Mouse (Mus musculus) C2C12 (cell line): ENCODE measurements around the gene Odc1.
A peak's percentile ranks its signal among the peaks of the same experiment; 100 is the strongest.

Experiments
- CEBPB ChIP-seq: IDR thresholded peaks from one replicate; pipeline ENCODE4 v1.6.1; 2011; ENCODE audit warnings: low read depth, mild to moderate bottlenecking, control low read depth, moderate library complexity
- CTCF ChIP-seq: IDR thresholded peaks from one replicate; pipeline ENCODE4 v1.5.1; 2011; ENCODE audit not compliant: control insufficient read depth, insufficient read depth, insufficient read length
- FOSL1 ChIP-seq: IDR thresholded peaks from one replicate; pipeline ENCODE4 v1.8.0; 2011; ENCODE audit warnings: mild to moderate bottlenecking, low read length; ENCODE audit not compliant: poor library complexity, insufficient read depth, severe bottlenecking
- MAX ChIP-seq: IDR thresholded peaks from one replicate; pipeline ENCODE4 v1.6.1; 2011; ENCODE audit warnings: mild to moderate bottlenecking, control low read depth
- MYOD1 ChIP-seq: IDR thresholded peaks from one replicate; pipeline ENCODE4 v1.6.1; 2011; ENCODE audit warnings: low read depth; ENCODE audit not compliant: control insufficient read depth, insufficient read length
- MYOG ChIP-seq: IDR thresholded peaks from one replicate; pipeline ENCODE4 v1.6.1; 2011; ENCODE audit not compliant: control insufficient read depth, insufficient read length; ENCODE audit errors: extremely low read depth
- USF1 ChIP-seq: IDR thresholded peaks from one replicate; pipeline ENCODE4 v1.6.1; 2011; ENCODE audit warnings: low read depth, mild to moderate bottlenecking, control low read depth, moderate library complexity

DNA sequence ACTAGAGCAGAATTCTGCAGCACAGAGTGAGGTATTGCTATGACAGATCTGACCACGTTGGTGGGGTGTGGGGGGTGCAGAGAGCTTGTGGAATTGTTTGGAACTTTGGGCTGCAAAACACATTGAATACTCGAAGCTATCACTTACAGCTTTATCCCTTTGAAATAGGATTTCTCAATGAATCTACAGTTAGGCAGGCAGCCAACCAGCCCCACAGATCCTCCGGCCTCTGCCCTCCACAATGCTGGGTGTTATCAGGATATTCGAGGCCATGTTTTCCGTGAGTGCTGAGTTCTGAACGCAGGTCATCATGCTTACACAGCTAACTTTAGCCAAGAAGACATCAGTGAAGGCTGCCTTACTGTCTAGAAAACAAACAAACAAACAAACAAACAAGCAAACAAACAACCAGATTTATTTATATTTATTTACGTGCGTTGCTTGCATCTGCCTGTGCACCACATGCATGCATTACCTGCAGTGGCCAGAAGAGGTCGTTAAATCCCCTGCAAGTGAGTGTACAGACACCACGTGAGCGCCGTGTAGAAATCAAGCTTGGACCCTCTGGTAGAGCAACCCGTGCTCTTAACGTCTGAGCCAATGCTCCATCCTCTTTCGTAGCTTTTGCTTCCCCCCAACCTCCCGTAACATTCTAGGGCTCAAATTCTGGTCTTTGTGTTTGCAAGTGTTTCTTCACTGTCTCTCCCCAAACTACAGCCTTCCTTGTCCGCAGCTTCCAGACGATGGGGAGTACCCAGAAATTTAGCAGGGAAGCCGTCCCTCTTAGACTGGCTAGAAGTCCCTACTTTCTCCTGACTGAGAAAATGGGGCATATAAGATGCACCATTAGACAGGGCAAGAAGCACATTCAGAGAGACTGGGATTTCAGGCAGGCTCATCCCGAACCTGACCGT, 12.1 kb downstream of the Odc1 start:
- TF ChIP-seq CTCF (peak; percentile 6), MYOD1 (no peak), CEBPB (no peak), MAX (no peak), FOSL1 (no peak), USF1 (peak; percentile 72), MYOG (no peak)
